ENCODE assay signal across 8 mouse cellular contexts in genomic region chr11:69899870-69900269, GRCm38 (mm10). TPM values are rescaled to one million over a fixed set of nuclear protein-coding genes. Genes with fewer than 3 reads are reported as not detected.
DNase-seq lines count a peak whose midpoint lies in the region; ATAC-seq and TF ChIP-seq lines count a peak whose summit lies in the region.

No protein-coding gene starts in this region.

- TF ChIP-seq EP300 in MEL (IDR thresholded peaks at IDR 0.05; ENCODE audit: low read depth in 1 of 2, low read length in 2 of 2) = no peak
- TF ChIP-seq EP300 in liver, postnatal 0 days (IDR thresholded peaks at IDR 0.05; ENCODE audit: low read depth) = no peak

- H3K4me1 ChIP-seq in heart, embryonic 13.5 days = peaks cover 41% of the 10 kb centered on the region
- H3K4me1 ChIP-seq in MEL (ENCODE audit: control insufficient read depth in 1 of 2, insufficient read depth in 2 of 2, low read length in 2 of 2) = peaks cover 2 to 16% of the 10 kb centered on the region in 2 experiments; a peak in 2 of 4 replicates
- peaks cover 53% of the 10 kb centered on the region for H3K4me1 ChIP-seq in hindbrain, embryonic 10.5 days (replicated peaks)
- H3K4me1 ChIP-seq in liver, postnatal 0 days (ENCODE audit: insufficient read depth) = peaks cover 30% of the 10 kb centered on the region

- peak overlapping the region; percentile 96 for H3K9ac ChIP-seq in heart, embryonic 13.5 days
- H3K9ac ChIP-seq in MEL (ENCODE audit: control insufficient read depth, low read depth, low read length, poor library complexity, severe bottlenecking) = no peak overlapping the region
- peak overlapping the region; percentile 87 for H3K9ac ChIP-seq in liver, postnatal 0 days (replicated peaks)

- H3K79me2 ChIP-seq in MEL (ENCODE audit: control insufficient read depth, insufficient read depth, low read length, poor library complexity) = peaks cover 18% of the 10 kb centered on the region

- TF ChIP-seq POLR2A in MEL (IDR thresholded peaks at IDR 0.05; ENCODE audit: control insufficient read depth in 1 of 2, insufficient read depth in 1 of 2, low read depth in 1 of 2, low read length in 2 of 2, poor library complexity in 1 of 2) = no peak

- no peak for DNase-seq in heart, adult 11 months
- DNase-seq in MEL (ENCODE audit: low read depth, low spot score) = no peak
- no peak for DNase-seq in hindbrain, embryonic 10.5 days (ENCODE audit: low spot score)
- no peak for DNase-seq in liver, postnatal 0 days
- no peak for DNase-seq in left cerebral cortex, adult 11 months (ENCODE audit: low spot score)
- DNase-seq in layer of hippocampus, postnatal 25 days (ENCODE audit: extremely low spot score in 1 of 2, low spot score in 1 of 2) = no peak
- no peak for DNase-seq in left cerebral cortex, postnatal 4 days

- WGBS in heart, embryonic 13.5 days = 31% methylated on average over 4 of the region's 4 CpGs
- 31% methylated on average over 4 of the region's 4 CpGs for WGBS in hindbrain, embryonic 10.5 days
- WGBS in liver, postnatal 0 days (ENCODE audit: insufficient replicate concordance) = 48% methylated on average over 4 of the region's 4 CpGs

- no peak for TF ChIP-seq CTCF in MEL (IDR thresholded peaks at IDR 0.05 in 2 of 3, conservative IDR thresholded peaks at IDR 0.05 in 1 of 3; ENCODE audit: control insufficient read depth in 1 of 3, insufficient read depth in 1 of 3, low read depth in 2 of 3, low read length in 3 of 3, poor library complexity in 1 of 3, severe bottlenecking in 1 of 3)
- TF ChIP-seq CTCF in liver, postnatal 0 days (IDR thresholded peaks at IDR 0.05; ENCODE audit: low read depth) = no peak

- no peak for ATAC-seq in heart, embryonic 13.5 days (ENCODE audit: extremely low read depth, insufficient number of reproducible peaks, low FRiP score, low TSS enrichment)
- no peak for ATAC-seq in liver, postnatal 0 days

- H3K4me2 ChIP-seq in heart, embryonic 13.5 days = peak overlapping the region; percentile 88
- H3K4me2 ChIP-seq in liver, postnatal 0 days (ENCODE audit: low read depth, low read length) = peak overlapping the region; percentile 99

- H3K9me3 ChIP-seq in heart, embryonic 13.5 days = no peaks in the 10 kb centered on the region
- no peaks in the 10 kb centered on the region for H3K9me3 ChIP-seq in MEL (replicated peaks; ENCODE audit: insufficient read depth, low read length)
- H3K9me3 ChIP-seq in hindbrain, embryonic 10.5 days = no peaks in the 10 kb centered on the region
- no peaks in the 10 kb centered on the region for H3K9me3 ChIP-seq in liver, postnatal 0 days (ENCODE audit: low read length)

- H3K27me3 ChIP-seq in heart, embryonic 13.5 days (replicated peaks) = no peaks in the 10 kb centered on the region
- H3K27me3 ChIP-seq in MEL (ENCODE audit: control insufficient read depth in 1 of 2, insufficient read depth in 2 of 2, low read length in 2 of 2) = no peaks in the 10 kb centered on the region
- no peaks in the 10 kb centered on the region for H3K27me3 ChIP-seq in hindbrain, embryonic 10.5 days (ENCODE audit: insufficient read depth, poor library complexity, severe bottlenecking)
- 0 out of 2 replicates have a peak, but pooled peaks cover 7% of the 10 kb centered on the region for H3K27me3 ChIP-seq in liver, postnatal 0 days (ENCODE audit: insufficient read depth, low read length)

- intact Hi-C loops in left cerebral cortex, postnatal 4 days (cut with DNase I) = no loop called here

- TF ChIP-seq RAD21 in MEL (IDR thresholded peaks at IDR 0.05; ENCODE audit: low read depth, low read length) = no peak

- peak overlapping the region; percentile 92 for H3K4me3 ChIP-seq in heart, embryonic 13.5 days
- no peak overlapping the region for H3K4me3 ChIP-seq in MEL (ENCODE audit: control insufficient read depth in 1 of 2, insufficient read depth in 1 of 2, low read depth in 2 of 2, low read length in 2 of 2)
- H3K4me3 ChIP-seq in hindbrain, embryonic 10.5 days = peak overlapping the region; percentile 98
- peak overlapping the region; percentile 93 for H3K4me3 ChIP-seq in liver, postnatal 0 days (ENCODE audit: low read depth, low read length)

- peaks cover 19% of the 10 kb centered on the region for H3K36me3 ChIP-seq in heart, embryonic 13.5 days
- H3K36me3 ChIP-seq in MEL (ENCODE audit: control insufficient read depth in 1 of 2, insufficient read depth in 2 of 2, low read length in 2 of 2) = peaks cover 0 to 6% of the 10 kb centered on the region in 2 experiments; a peak in 3 of 4 replicates
- peaks cover 20% of the 10 kb centered on the region for H3K36me3 ChIP-seq in hindbrain, embryonic 10.5 days
- peaks cover 8% of the 10 kb centered on the region for H3K36me3 ChIP-seq in liver, postnatal 0 days (replicated peaks; ENCODE audit: insufficient read depth, low read length)

- H3K27ac ChIP-seq in heart, embryonic 13.5 days (replicated peaks) = no peak overlapping the region; the same call in 1 of the 2 replicates
- no peak overlapping the region for H3K27ac ChIP-seq in MEL (ENCODE audit: control insufficient read depth, low read depth, low read length)
- H3K27ac ChIP-seq in hindbrain, embryonic 10.5 days = peak overlapping the region; percentile 99
- H3K27ac ChIP-seq in liver, postnatal 0 days (ENCODE audit: low read depth) = no peak overlapping the region

TF ChIP-seq in MEL, 35 proteins besides CTCF, POLR2A, EP300 and RAD21:
- TF ChIP-seq ZNF384 (IDR thresholded peaks at IDR 0.05; ENCODE audit: low read depth, low read length) (peak; percentile 58; the same call in 1 of the 2 replicates), BHLHE40 (IDR thresholded peaks at IDR 0.05; ENCODE audit: borderline replicate concordance, low read depth, low read length) (no peak)

RNA-seq across cellular contexts. Expression of gene 2810408A11Rik, which starts 0.9 kb away (rescaled TPM):
- polyA plus RNA-seq in heart, embryonic 13.5 days (2015; fragmentation: Nextera tagmentation; extraction: Ambion mirVana) = 4.0 and 4.1 TPM in 2 replicates
- total RNA-seq in MEL (2012; rRNA removed) = 0.69 and 0.81 TPM in 2 replicates
- 1 to 10 TPM in 1 of 2 experiments, not detected in 1; 1.3 TPM for polyA plus RNA-seq in MEL (2012; ENCODE audit: insufficient read depth in 1 of 2, insufficient read length in 2 of 2, low read depth in 1 of 2, low replicate concordance in 2 of 2, missing spikeins in 1 of 2)
- 11.4 and 15.2 TPM in 2 replicates for polyA plus RNA-seq in hindbrain, embryonic 10.5 days (2016; fragmentation: Nextera tagmentation; extraction: Ambion mirVana)
- polyA plus RNA-seq in liver, postnatal 0 days (2015; fragmentation: Nextera tagmentation; extraction: Ambion mirVana) = 0.90 and 1.2 TPM in 2 replicates
- 1 to 10 TPM in 1 of 2 experiments, under 1 TPM in 1; 0.62 to 1.8 TPM for total RNA-seq in layer of hippocampus, postnatal 25 days (2021)
- 10 to 100 TPM in 1 of 2 experiments, 1 to 10 TPM in 1; 8.3 to 10.7 TPM for total RNA-seq in left cerebral cortex, postnatal 4 days (2021)

RNA-seq across cellular contexts. Expression of gene Neurl4, which starts 1.0 kb away (rescaled TPM):
- polyA plus RNA-seq in heart, embryonic 13.5 days (2015; fragmentation: Nextera tagmentation; extraction: Ambion mirVana) = 7.8 and 8.1 TPM in 2 replicates
- 47.3 and 58.0 TPM in 2 replicates for total RNA-seq in MEL (2012; rRNA removed)
- 10 to 100 TPM in 1 of 2 experiments, not detected in 1; 50.9 TPM for polyA plus RNA-seq in MEL (2012; ENCODE audit: insufficient read depth in 1 of 2, insufficient read length in 2 of 2, low read depth in 1 of 2, low replicate concordance in 2 of 2, missing spikeins in 1 of 2)
- 12.5 and 13.4 TPM in 2 replicates for polyA plus RNA-seq in hindbrain, embryonic 10.5 days (2016; fragmentation: Nextera tagmentation; extraction: Ambion mirVana)
- polyA plus RNA-seq in liver, postnatal 0 days (2015; fragmentation: Nextera tagmentation; extraction: Ambion mirVana) = 1.0 and 1.4 TPM in 2 replicates
- total RNA-seq in layer of hippocampus, postnatal 25 days (2021) = 100 to 1,000 TPM; 108 to 109 TPM
- total RNA-seq in left cerebral cortex, postnatal 4 days (2021) = 100 to 1,000 TPM; 157 to 165 TPM

RNA-seq across cellular contexts. Expression of gene Acap1, which starts 4.5 kb away (rescaled TPM):
- polyA plus RNA-seq in heart, embryonic 13.5 days (2015; fragmentation: Nextera tagmentation; extraction: Ambion mirVana) = 7.0 and 8.2 TPM in 2 replicates
- total RNA-seq in MEL (2012; rRNA removed) = 20.7 and 33.4 TPM in 2 replicates
- polyA plus RNA-seq in MEL (2012; ENCODE audit: insufficient read depth in 1 of 2, insufficient read length in 2 of 2, low read depth in 1 of 2, low replicate concordance in 2 of 2, missing spikeins in 1 of 2) = 10 to 100 TPM in 1 of 2 experiments, not detected in 1; 42.2 TPM
- 1.2 and 1.4 TPM in 2 replicates for polyA plus RNA-seq in hindbrain, embryonic 10.5 days (2016; fragmentation: Nextera tagmentation; extraction: Ambion mirVana)
- polyA plus RNA-seq in liver, postnatal 0 days (2015; fragmentation: Nextera tagmentation; extraction: Ambion mirVana) = 6.5 and 7.1 TPM in 2 replicates
- under 1 TPM; 0.12 to 0.19 TPM for total RNA-seq in layer of hippocampus, postnatal 25 days (2021)
- under 1 TPM; 0.50 to 0.72 TPM for total RNA-seq in left cerebral cortex, postnatal 4 days (2021)

RNA-seq across cellular contexts. Expression of gene Gps2, which starts 13.8 kb away (rescaled TPM):
- polyA plus RNA-seq in heart, embryonic 13.5 days (2015; fragmentation: Nextera tagmentation; extraction: Ambion mirVana) = 45.0 and 52.2 TPM in 2 replicates
- 64.5 and 78.0 TPM in 2 replicates for total RNA-seq in MEL (2012; rRNA removed)
- polyA plus RNA-seq in MEL (2012; ENCODE audit: insufficient read depth in 1 of 2, insufficient read length in 2 of 2, low read depth in 1 of 2, low replicate concordance in 2 of 2, missing spikeins in 1 of 2) = 100 to 1,000 TPM in 1 of 2 experiments, not detected in 1; 113 TPM
- polyA plus RNA-seq in hindbrain, embryonic 10.5 days (2016; fragmentation: Nextera tagmentation; extraction: Ambion mirVana) = 96.8 and 105 TPM in 2 replicates
- polyA plus RNA-seq in liver, postnatal 0 days (2015; fragmentation: Nextera tagmentation; extraction: Ambion mirVana) = 46.1 and 48.9 TPM in 2 replicates
- total RNA-seq in layer of hippocampus, postnatal 25 days (2021) = 10 to 100 TPM; 26.8 to 32.6 TPM
- total RNA-seq in left cerebral cortex, postnatal 4 days (2021) = 10 to 100 TPM; 37.8 to 38.3 TPM

RNA-seq across cellular contexts. Expression of gene Kctd11, which starts 18.7 kb away (rescaled TPM):
- 3.9 TPM in 2 replicates for polyA plus RNA-seq in heart, embryonic 13.5 days (2015; fragmentation: Nextera tagmentation; extraction: Ambion mirVana)
- 0.19 and 0.26 TPM in 2 replicates for total RNA-seq in MEL (2012; rRNA removed)
- under 1 TPM in 1 of 2 experiments, not detected in 1; 0.49 TPM for polyA plus RNA-seq in MEL (2012; ENCODE audit: insufficient read depth in 1 of 2, insufficient read length in 2 of 2, low read depth in 1 of 2, low replicate concordance in 2 of 2, missing spikeins in 1 of 2)
- polyA plus RNA-seq in hindbrain, embryonic 10.5 days (2016; fragmentation: Nextera tagmentation; extraction: Ambion mirVana) = 5.2 and 6.8 TPM in 2 replicates
- polyA plus RNA-seq in liver, postnatal 0 days (2015; fragmentation: Nextera tagmentation; extraction: Ambion mirVana) = 0.92 and 0.95 TPM in 2 replicates
- 1 to 10 TPM; 1.2 to 1.3 TPM for total RNA-seq in layer of hippocampus, postnatal 25 days (2021)
- total RNA-seq in left cerebral cortex, postnatal 4 days (2021) = 1 to 10 TPM in 1 of 2 experiments, under 1 TPM in 1; 0.38 to 1.0 TPM

Comparison
In these comparisons a context has a peak if more than half of its experiments do, and no peak if none do; other contexts are left out.
1. H3K4me3 ChIP-seq: peak in heart, embryonic 13.5 days (single experiment), hindbrain, embryonic 10.5 days (single experiment) and liver, postnatal 0 days (single experiment); none in MEL (0 of 2).